Mouse (Mus musculus) cortical plate, adult 2 months (tissue): Measurements from ENCODE around the gene Pcnx3. TPM values are rescaled to one million over a fixed set of nuclear protein-coding genes. Genes with fewer than 3 reads are reported as not detected.
A peak's percentile ranks its signal among the peaks of the same experiment; 100 is the strongest.
"Not testable (repeated sequence)": the region's sequence is repeated elsewhere in the genome, so short reads cannot be mapped to it uniquely, and the experiment has no call there.

Source experiments
- H3K27ac ChIP-seq: fragments of 200-500 bp; 2 replicates; pipeline ENCODE4 v1.5.1; 2012; ENCODE audit warnings: low read length, control low read depth, inconsistent platforms; ENCODE audit not compliant: insufficient read depth
- H3K4me1 ChIP-seq: fragments of 200-500 bp; 2 replicates; pipeline ENCODE4 v1.6.1; 2011; ENCODE audit warnings: low read length; ENCODE audit not compliant: control insufficient read depth, insufficient read depth
- H3K4me3 ChIP-seq: fragments of 200-500 bp; 2 replicates; pipeline ENCODE4 v1.5.1; 2011; ENCODE audit warnings: mild to moderate bottlenecking, low read length, control low read depth; ENCODE audit not compliant: insufficient read depth
- CTCF ChIP-seq: fragments of 200-500 bp; IDR thresholded peaks from 2 replicates; pipeline ENCODE4 v1.5.1; 2011; ENCODE audit warnings: mild to moderate bottlenecking, control low read depth, low read length; ENCODE audit not compliant: insufficient read depth; ENCODE audit errors: extremely low read depth
- POLR2A ChIP-seq: fragments of 200-500 bp; IDR thresholded peaks from 2 replicates; pipeline ENCODE4 v1.6.1; 2011; ENCODE audit warnings: mild to moderate bottlenecking, low read length, control low read depth; ENCODE audit not compliant: insufficient read depth; ENCODE audit errors: extremely low read depth
- polyA plus RNA-seq: library from polyadenylated mRNA; depleted of rRNA; stranded (reverse); fragments of >200 nt; gene quantifications from 2 replicates; pipeline ENCODE4 v1.2.3, GENCODE M21; 2012

Pcnx3 gene
- polyA plus RNA-seq, 1 experiment = 60.8 TPM

DNA sequence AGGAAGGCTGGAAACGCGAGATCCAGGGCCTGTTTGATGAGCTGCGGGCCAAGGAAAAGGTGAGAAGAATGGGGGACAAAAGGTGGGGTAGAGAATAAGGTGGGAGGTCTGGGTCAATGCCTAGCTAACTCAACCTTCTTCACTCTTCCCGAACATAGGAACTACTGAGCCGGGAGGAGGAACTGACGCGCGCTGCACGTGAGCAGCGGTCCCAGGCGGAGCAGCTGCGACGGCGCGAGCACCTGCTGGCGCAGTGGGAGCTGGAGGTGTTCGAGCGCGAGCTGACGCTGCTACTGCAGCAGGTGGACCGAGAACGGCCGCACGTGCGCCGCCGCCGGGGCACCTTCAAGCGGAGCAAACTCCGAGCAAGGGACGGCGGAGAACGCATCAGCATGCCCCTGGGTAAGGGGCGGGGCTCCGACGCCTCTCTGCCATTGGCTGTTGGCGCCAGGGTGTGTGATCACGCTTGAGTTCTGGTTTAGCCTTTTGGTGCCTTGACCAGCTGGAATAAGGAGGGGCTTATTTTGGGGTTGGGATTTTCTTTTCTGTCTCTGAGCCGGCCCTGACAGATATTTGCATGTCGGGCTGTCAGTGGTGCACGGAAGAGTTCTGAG lies 7.2 kb upstream of the Pcnx3 start:
- peaks cover 7% of the 10 kb centered on the region for H3K4me1 ChIP-seq
- no peak overlapping the region for H3K27ac ChIP-seq
- no peak for TF ChIP-seq CTCF
- TF ChIP-seq POLR2A = no peak
- no peak overlapping the region for H3K4me3 ChIP-seq

DNA sequence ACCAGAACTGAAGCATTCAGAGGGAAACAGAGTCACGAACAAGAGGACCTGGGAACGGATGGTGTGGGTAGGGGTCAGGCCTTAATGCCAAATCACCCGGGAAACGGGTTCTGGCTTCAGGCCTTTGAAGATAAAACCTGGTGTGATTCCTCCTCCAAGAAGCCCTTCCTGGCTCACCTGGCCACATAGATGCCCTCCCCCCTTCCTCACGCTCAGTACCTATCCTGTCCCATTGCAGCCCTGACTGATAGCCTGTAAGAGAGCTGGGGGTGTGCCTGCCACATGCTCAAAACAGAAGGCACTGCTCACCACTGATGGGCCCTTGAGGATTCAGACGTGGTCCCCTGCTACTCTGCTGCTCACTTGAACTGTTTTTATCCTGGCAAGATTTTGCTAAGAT lies 5.1 kb upstream of the Pcnx3 start:
- no peak overlapping the region for H3K4me3 ChIP-seq
- peaks cover 7% of the 10 kb centered on the region for H3K4me1 ChIP-seq
- H3K27ac ChIP-seq = peak overlapping the region; percentile 8; the same call in 1 of the 2 replicates
- TF ChIP-seq CTCF = no peak

DNA sequence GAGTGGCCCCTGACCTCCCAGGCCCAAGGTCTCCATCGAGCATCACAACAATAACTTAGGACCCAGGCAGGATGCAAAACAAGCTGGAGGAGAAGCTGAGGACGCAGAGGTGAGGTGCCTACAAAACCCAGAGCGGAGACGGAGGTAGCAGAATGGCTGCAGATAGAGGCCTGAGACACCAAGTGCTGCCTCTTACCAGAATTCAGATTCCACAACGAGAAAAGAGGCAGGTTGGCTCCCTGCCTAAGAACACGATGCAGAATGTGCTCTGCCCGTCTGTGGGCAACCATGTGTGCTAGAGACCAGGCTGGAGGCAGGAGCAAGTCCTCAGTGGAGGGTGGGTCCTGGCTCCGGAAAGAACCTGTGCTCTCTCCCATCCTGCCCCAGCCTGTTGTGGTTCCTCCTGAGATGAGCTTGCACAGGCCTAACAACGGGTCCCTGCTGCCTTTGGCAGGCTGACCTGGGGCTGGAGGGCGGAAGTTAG lies 4.2 kb upstream of the Pcnx3 start:
- peak overlapping the region; percentile 81 for H3K27ac ChIP-seq
- TF ChIP-seq CTCF (no peak), POLR2A (no peak)
- peaks cover 7% of the 10 kb centered on the region for H3K4me1 ChIP-seq
- H3K4me3 ChIP-seq = peak overlapping the region; percentile 83; the same call in 1 of the 2 replicates

- Histone ChIP-seq H3K27ac (peak overlapping the region; percentile 93), H3K4me1 (peaks cover 9% of the 10 kb centered on the region), H3K4me3 (peak overlapping the region; percentile 83)
- no peak for TF ChIP-seq CTCF
- TF ChIP-seq POLR2A = 0 out of 2 replicates have a peak, but pooled peaks have one; percentile 9
Measured at GRCm38 (mm10) chr19:5692086-5692912, 3.6 kb upstream of the Pcnx3 start.

- peak overlapping the region; percentile 93 for H3K27ac ChIP-seq
- TF ChIP-seq POLR2A (no peak), CTCF (no peak)
- H3K4me1 ChIP-seq = peaks cover 9% of the 10 kb centered on the region
- H3K4me3 ChIP-seq = peak overlapping the region; percentile 83
Measured at GRCm38 (mm10) chr19:5691601-5692000, 2.9 kb upstream of the Pcnx3 start.

DNA sequence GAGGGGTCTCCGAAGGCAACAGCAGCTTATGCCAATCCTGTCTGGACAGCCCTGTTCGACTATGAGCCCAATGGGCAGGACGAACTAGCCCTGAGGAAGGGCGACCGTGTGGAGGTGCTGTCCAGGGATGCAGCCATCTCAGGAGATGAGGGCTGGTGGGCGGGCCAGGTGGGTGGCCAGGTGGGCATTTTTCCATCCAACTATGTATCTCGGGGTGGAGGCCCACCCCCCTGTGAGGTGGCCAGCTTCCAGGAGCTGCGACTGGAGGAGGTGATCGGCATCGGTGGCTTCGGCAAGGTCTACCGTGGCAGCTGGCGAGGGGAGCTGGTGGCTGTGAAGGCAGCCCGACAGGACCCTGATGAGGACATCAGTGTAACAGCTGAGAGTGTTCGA lies 1.6 kb upstream of the Pcnx3 start:
- Histone ChIP-seq H3K27ac (no peak overlapping the region), H3K4me1 (peaks cover 9% of the 10 kb centered on the region), H3K4me3 (peak overlapping the region; percentile 83)
- TF ChIP-seq POLR2A = no peak
- no peak for TF ChIP-seq CTCF

DNA sequence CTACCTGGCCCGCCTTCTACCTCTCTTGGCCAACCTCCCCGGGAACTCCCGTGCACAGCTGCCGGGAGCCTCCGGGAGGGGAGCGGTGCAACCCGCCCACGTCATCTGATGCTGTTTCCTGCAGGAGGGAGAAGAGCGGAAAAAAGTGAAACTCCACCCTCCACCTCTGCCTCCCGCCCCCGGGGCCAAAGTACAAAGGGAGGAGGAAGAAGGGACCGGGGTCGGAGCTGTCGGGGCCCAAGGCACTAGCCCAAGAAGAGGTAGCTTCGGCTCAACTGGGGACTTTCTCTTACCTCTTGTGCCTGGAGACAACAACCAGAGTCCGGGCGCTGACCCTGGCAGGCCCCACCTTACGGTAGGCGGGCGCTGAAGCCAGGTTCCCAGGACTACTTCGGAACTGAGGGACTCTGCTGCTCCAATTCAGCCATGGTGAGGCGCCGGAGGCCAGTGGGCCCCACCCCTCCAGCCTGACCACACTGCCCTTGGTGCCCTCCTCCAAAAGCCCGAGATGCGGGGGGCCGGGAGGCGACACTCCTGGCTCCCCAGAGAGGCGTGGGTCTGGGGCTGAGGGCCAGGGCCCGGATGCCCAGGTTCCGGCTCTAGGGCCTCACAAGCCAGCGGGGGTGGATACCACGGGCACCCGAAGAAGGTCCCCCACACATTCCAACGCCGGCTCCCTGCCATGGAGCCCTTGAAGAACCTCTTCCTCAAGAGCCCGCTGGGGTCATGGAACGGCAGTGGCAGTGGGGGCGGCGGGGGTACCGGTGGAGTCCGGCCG lies 1.0 kb upstream of the Pcnx3 start:
- Histone ChIP-seq H3K4me3 (peak overlapping the region; percentile 83), H3K27ac (peak overlapping the region; percentile 82), H3K4me1 (peaks cover 9% of the 10 kb centered on the region)
- TF ChIP-seq POLR2A = peak; percentile 50
- TF ChIP-seq CTCF = no peak

- Histone ChIP-seq H3K27ac (peak overlapping the region; percentile 82), H3K4me1 (peaks cover 9% of the 10 kb centered on the region), H3K4me3 (peak overlapping the region; percentile 83)
- no peak for TF ChIP-seq POLR2A
Measured at GRCm38 (mm10) chr19:5689088-5689428, 350 bp upstream of the Pcnx3 start.

- peak overlapping the region; percentile 83 for H3K4me3 ChIP-seq
- TF ChIP-seq POLR2A (no peak), CTCF (no peak)
- H3K27ac ChIP-seq = no peak overlapping the region
- peaks cover 9% of the 10 kb centered on the region for H3K4me1 ChIP-seq
Measured at GRCm38 (mm10) chr19:5687738-5688137, 970 bp downstream of the Pcnx3 start.

GRCm38 (mm10) chr19:5686954-5687353 lies 1.8 kb downstream of the Pcnx3 start:
- H3K4me3 ChIP-seq = not testable (repeated sequence)

More at GRCm38 (mm10) chr19:5686954-5687353, 1.8 kb downstream of the Pcnx3 start:
- not testable (repeated sequence) for H3K27ac ChIP-seq, H3K4me1 ChIP-seq
